Mouse (Mus musculus): Measurements from ENCODE around the gene Cfap157. TPM values are rescaled to one million over a fixed set of nuclear protein-coding genes. Genes with fewer than 3 reads are reported as not detected.

Gene Cfap157
- polyA plus RNA-seq, 1 experiment from 2014 or later = 0.33 TPM

- Histone ChIP-seq H3K4me3 (ENCODE audit: low read depth, low read length) (no peak overlapping the region), H3K4me1 (replicated peaks; ENCODE audit: control insufficient read depth, insufficient read depth, low read length) (0 out of 2 replicates have a peak, but pooled peaks cover 2% of the 10 kb centered on the region), H3K27me3 (ENCODE audit: control insufficient read depth, insufficient read depth, low read length) (no peaks in the 10 kb centered on the region), H3K4me2 (ENCODE audit: low read depth, low read length, severe bottlenecking) (no peak overlapping the region), H3K9me3 (ENCODE audit: control insufficient read depth, low read length) (no peaks in the 10 kb centered on the region), H3K36me3 (ENCODE audit: control insufficient read depth, insufficient read depth, low read length) (no peaks in the 10 kb centered on the region), H3K9ac (ENCODE audit: low read length) (no peak overlapping the region), H3K27ac (ENCODE audit: low read depth, low read length) (no peak overlapping the region)
- DNase-seq (ENCODE audit: low spot score) (no peak), ATAC-seq (replicated peaks; ENCODE audit: low FRiP score) (no peak)
- 89% methylated on average over 14 of the region's 14 CpGs for WGBS
These were observed 22.9 kb downstream of the Cfap157 start for GRCm38 (mm10) chr2:32761361-32761760.

- Histone ChIP-seq H3K4me2 (ENCODE audit: low read depth, low read length, severe bottlenecking) (no peak overlapping the region), H3K27ac (ENCODE audit: low read depth, low read length) (no peak overlapping the region), H3K4me3 (ENCODE audit: low read depth, low read length) (no peak overlapping the region), H3K9me3 (ENCODE audit: control insufficient read depth, low read length) (no peaks in the 10 kb centered on the region), H3K4me1 (replicated peaks; ENCODE audit: control insufficient read depth, insufficient read depth, low read length) (0 out of 2 replicates have a peak, but pooled peaks cover 2% of the 10 kb centered on the region), H3K36me3 (ENCODE audit: control insufficient read depth, insufficient read depth, low read length) (no peaks in the 10 kb centered on the region; the same call in 1 of the 2 replicates), H3K9ac (ENCODE audit: low read length) (no peak overlapping the region), H3K27me3 (ENCODE audit: control insufficient read depth, insufficient read depth, low read length) (no peaks in the 10 kb centered on the region)
- DNase-seq (ENCODE audit: low spot score) (no peak), ATAC-seq (replicated peaks; ENCODE audit: low FRiP score) (no peak)
- WGBS = 90% methylated on average over 2 of the region's 2 CpGs
These were observed 25.2 kb downstream of the Cfap157 start for GRCm38 (mm10) chr2:32759001-32759400.

GRCm38 (mm10) chr2:32758503-32758902, 25.7 kb downstream of the Cfap157 start:
- Histone ChIP-seq H3K9me3 (ENCODE audit: control insufficient read depth, low read length) (no peaks in the 10 kb centered on the region), H3K27me3 (ENCODE audit: control insufficient read depth, insufficient read depth, low read length) (no peaks in the 10 kb centered on the region), H3K36me3 (ENCODE audit: control insufficient read depth, insufficient read depth, low read length) (no peaks in the 10 kb centered on the region; the same call in 1 of the 2 replicates), H3K9ac (ENCODE audit: low read length) (no peak overlapping the region), H3K4me3 (ENCODE audit: low read depth, low read length) (no peak overlapping the region), H3K4me1 (replicated peaks; ENCODE audit: control insufficient read depth, insufficient read depth, low read length) (0 out of 2 replicates have a peak, but pooled peaks cover 2% of the 10 kb centered on the region), H3K27ac (ENCODE audit: low read depth, low read length) (no peak overlapping the region), H3K4me2 (ENCODE audit: low read depth, low read length, severe bottlenecking) (no peak overlapping the region)
- whole genome bisulfite sequencing = 86% methylated on average over 8 of the region's 8 CpGs
- ATAC-seq (replicated peaks; ENCODE audit: low FRiP score) = no peak
- no peak for DNase-seq (ENCODE audit: low spot score)

- WGBS = under 1% methylated on average over 66 of the region's 66 CpGs
- H3K27ac ChIP-seq (ENCODE audit: low read depth, low read length) = peak within 1 kb of the TSS; percentile 74
- no peaks in the 10 kb centered on the region for H3K9me3 ChIP-seq (ENCODE audit: control insufficient read depth, low read length)
- 0 out of 2 replicates have a peak, but pooled peaks cover 2% of the 10 kb centered on the region for H3K4me1 ChIP-seq (replicated peaks; ENCODE audit: control insufficient read depth, insufficient read depth, low read length)
- H3K27me3 ChIP-seq (ENCODE audit: control insufficient read depth, insufficient read depth, low read length) = no peaks in the 10 kb centered on the region
- H3K9ac ChIP-seq (ENCODE audit: low read length) = peak within 1 kb of the TSS; percentile 88
- ATAC-seq (replicated peaks; ENCODE audit: low FRiP score) (peak; percentile 90), DNase-seq (ENCODE audit: low spot score) (peak; percentile 98)
- no peaks in the 10 kb centered on the region; the same call in 1 of the 2 replicates for H3K36me3 ChIP-seq (ENCODE audit: control insufficient read depth, insufficient read depth, low read length)
- H3K4me3 ChIP-seq (ENCODE audit: low read depth, low read length) = peak within 1 kb of the TSS; percentile 70
- H3K4me2 ChIP-seq (ENCODE audit: low read depth, low read length, severe bottlenecking) = peak within 1 kb of the TSS; percentile 58
These were observed 27.0 kb downstream of the Cfap157 start, which contains the start of gene Tor2a for GRCm38 (mm10) chr2:32757056-32757845. Tor2a (plus strand) TSS chr2:32757234.

- no peak overlapping the region for H3K27ac ChIP-seq (ENCODE audit: low read depth, low read length)
- no peak for DNase-seq (ENCODE audit: low spot score)
- peak overlapping the region; percentile 35; the same call in 1 of the 2 replicates for H3K4me2 ChIP-seq (ENCODE audit: low read depth, low read length, severe bottlenecking)
- H3K27me3 ChIP-seq (ENCODE audit: control insufficient read depth, insufficient read depth, low read length) = no peaks in the 10 kb centered on the region
- no peak overlapping the region for H3K4me3 ChIP-seq (ENCODE audit: low read depth, low read length)
- peak; percentile 28; the same call in 1 of the 2 replicates for ATAC-seq (replicated peaks; ENCODE audit: low FRiP score)
- no peak overlapping the region for H3K9ac ChIP-seq (ENCODE audit: low read length)
- H3K4me1 ChIP-seq (replicated peaks; ENCODE audit: control insufficient read depth, insufficient read depth, low read length) = 0 out of 2 replicates have a peak, but pooled peaks cover 2% of the 10 kb centered on the region
- H3K9me3 ChIP-seq (ENCODE audit: control insufficient read depth, low read length) = no peaks in the 10 kb centered on the region
- H3K36me3 ChIP-seq (ENCODE audit: control insufficient read depth, insufficient read depth, low read length) = no peaks in the 10 kb centered on the region; the same call in 1 of the 2 replicates
- 38% methylated on average over 6 of the region's 6 CpGs for WGBS
These were observed 27.6 kb downstream of the Cfap157 start for GRCm38 (mm10) chr2:32756674-32757055.

- Histone ChIP-seq H3K27me3 (ENCODE audit: control insufficient read depth, insufficient read depth, low read length) (no peaks in the 10 kb centered on the region), H3K4me2 (ENCODE audit: low read depth, low read length, severe bottlenecking) (no peak overlapping the region), H3K36me3 (ENCODE audit: control insufficient read depth, insufficient read depth, low read length) (no peaks in the 10 kb centered on the region; the same call in 1 of the 2 replicates), H3K9ac (ENCODE audit: low read length) (no peak overlapping the region), H3K4me3 (ENCODE audit: low read depth, low read length) (no peak overlapping the region), H3K4me1 (replicated peaks; ENCODE audit: control insufficient read depth, insufficient read depth, low read length) (0 out of 2 replicates have a peak, but pooled peaks cover 5% of the 10 kb centered on the region), H3K27ac (ENCODE audit: low read depth, low read length) (no peak overlapping the region), H3K9me3 (ENCODE audit: control insufficient read depth, low read length) (no peaks in the 10 kb centered on the region)
- DNase-seq (ENCODE audit: low spot score) (no peak), ATAC-seq (replicated peaks; ENCODE audit: low FRiP score) (no peak)
- WGBS = 64% methylated on average over 10 of the region's 10 CpGs
These were observed 32.0 kb downstream of the Cfap157 start for GRCm38 (mm10) chr2:32752181-32752580.

GRCm38 (mm10) chr2:32751665-32752033, 32.6 kb downstream of the Cfap157 start:
- Histone ChIP-seq H3K4me1 (replicated peaks; ENCODE audit: control insufficient read depth, insufficient read depth, low read length) (0 out of 2 replicates have a peak, but pooled peaks cover 4% of the 10 kb centered on the region), H3K4me2 (ENCODE audit: low read depth, low read length, severe bottlenecking) (peak overlapping the region; percentile 45), H3K27me3 (ENCODE audit: control insufficient read depth, insufficient read depth, low read length) (no peaks in the 10 kb centered on the region), H3K9me3 (ENCODE audit: control insufficient read depth, low read length) (no peaks in the 10 kb centered on the region), H3K4me3 (ENCODE audit: low read depth, low read length) (peak overlapping the region; percentile 23), H3K27ac (ENCODE audit: low read depth, low read length) (peak overlapping the region; percentile 28; the same call in 1 of the 2 replicates), H3K36me3 (ENCODE audit: control insufficient read depth, insufficient read depth, low read length) (no peaks in the 10 kb centered on the region; the same call in 1 of the 2 replicates), H3K9ac (ENCODE audit: low read length) (peak overlapping the region; percentile 23; the same call in 1 of the 2 replicates)
- WGBS = 20% methylated on average over 10 of the region's 10 CpGs
- ATAC-seq (replicated peaks; ENCODE audit: low FRiP score) (no peak), DNase-seq (ENCODE audit: low spot score) (no peak)

GRCm38 (mm10) chr2:32750887-32751664, 33.2 kb downstream of the Cfap157 start:
- H3K9me3 ChIP-seq (ENCODE audit: control insufficient read depth, low read length) = no peaks in the 10 kb centered on the region
- H3K27ac ChIP-seq (ENCODE audit: low read depth, low read length) = peak overlapping the region; percentile 28; the same call in 1 of the 2 replicates
- H3K36me3 ChIP-seq (ENCODE audit: control insufficient read depth, insufficient read depth, low read length) = no peaks in the 10 kb centered on the region; the same call in 1 of the 2 replicates
- peak; percentile 84 for DNase-seq (ENCODE audit: low spot score)
- ATAC-seq (replicated peaks; ENCODE audit: low FRiP score) = peak; percentile 84
- no peaks in the 10 kb centered on the region for H3K27me3 ChIP-seq (ENCODE audit: control insufficient read depth, insufficient read depth, low read length)
- WGBS = 5% methylated on average over 31 of the region's 31 CpGs
- H3K4me3 ChIP-seq (ENCODE audit: low read depth, low read length) = peak overlapping the region; percentile 23
- peak overlapping the region; percentile 45 for H3K4me2 ChIP-seq (ENCODE audit: low read depth, low read length, severe bottlenecking)
- H3K9ac ChIP-seq (ENCODE audit: low read length) = peak overlapping the region; percentile 23; the same call in 1 of the 2 replicates
- H3K4me1 ChIP-seq (replicated peaks; ENCODE audit: control insufficient read depth, insufficient read depth, low read length) = 0 out of 2 replicates have a peak, but pooled peaks cover 4% of the 10 kb centered on the region

Measured in forebrain, embryonic 11.5 days (tissue).